Mouse (Mus musculus) C2C12 (cell line): ENCODE data around the gene Tstd2. TPM values are rescaled to one million over a fixed set of nuclear protein-coding genes. Genes with fewer than 3 reads are reported as not detected.

Experiments used
- H3K27me3 ChIP-seq: one replicate; pipeline ENCODE4 v1.6.1; 2011; ENCODE audit not compliant: control insufficient read depth, insufficient read depth, insufficient read length
- H3K36me3 ChIP-seq: one replicate; pipeline ENCODE4 v1.6.1; 2011; ENCODE audit not compliant: control insufficient read depth, insufficient read depth
- H3K4me3 ChIP-seq: one replicate; pipeline ENCODE4 v1.5.1; 2011; ENCODE audit warnings: mild to moderate bottlenecking, control low read depth; ENCODE audit not compliant: poor library complexity, insufficient read depth, severe bottlenecking
- H3K79me2 ChIP-seq: one replicate; pipeline ENCODE4 v1.6.1; 2011; ENCODE audit not compliant: control insufficient read depth, insufficient read depth
- H3K79me3 ChIP-seq: one replicate; pipeline ENCODE4 v1.6.1; 2011; ENCODE audit warnings: low read depth, control low read depth
- H3ac ChIP-seq: one replicate; pipeline ENCODE3; 2011; ENCODE audit warnings: low read depth; ENCODE audit not compliant: control insufficient read depth, insufficient read length
- CEBPB ChIP-seq: IDR thresholded peaks from one replicate; pipeline ENCODE4 v1.6.1; 2011; ENCODE audit warnings: low read depth, mild to moderate bottlenecking, control low read depth, moderate library complexity
- CTCF ChIP-seq: IDR thresholded peaks from one replicate; pipeline ENCODE4 v1.5.1; 2011; ENCODE audit not compliant: control insufficient read depth, insufficient read depth, insufficient read length
- FOSL1 ChIP-seq: IDR thresholded peaks from one replicate; pipeline ENCODE4 v1.8.0; 2011; ENCODE audit warnings: mild to moderate bottlenecking, low read length; ENCODE audit not compliant: poor library complexity, insufficient read depth, severe bottlenecking
- MAX ChIP-seq: IDR thresholded peaks from one replicate; pipeline ENCODE4 v1.6.1; 2011; ENCODE audit warnings: mild to moderate bottlenecking, control low read depth
- MYOD1 ChIP-seq: IDR thresholded peaks from one replicate; pipeline ENCODE4 v1.6.1; 2011; ENCODE audit warnings: low read depth; ENCODE audit not compliant: control insufficient read depth, insufficient read length
- MYOG ChIP-seq: IDR thresholded peaks from one replicate; pipeline ENCODE4 v1.6.1; 2011; ENCODE audit not compliant: control insufficient read depth, insufficient read length; ENCODE audit errors: extremely low read depth
- USF1 ChIP-seq: IDR thresholded peaks from one replicate; pipeline ENCODE4 v1.6.1; 2011; ENCODE audit warnings: low read depth, mild to moderate bottlenecking, control low read depth, moderate library complexity
- polyA plus RNA-seq: library from polyadenylated mRNA; unstranded; fragments of >200 nt; fragmentation: generic; extraction: Trizol; gene quantifications from one replicate; pipeline ENCODE4 v1.2.1, GENCODE M21; 2012; ENCODE audit warnings: missing spikeins

Tstd2 gene
- polyA plus RNA-seq, 1 experiment, result 15.5 TPM

DNA sequence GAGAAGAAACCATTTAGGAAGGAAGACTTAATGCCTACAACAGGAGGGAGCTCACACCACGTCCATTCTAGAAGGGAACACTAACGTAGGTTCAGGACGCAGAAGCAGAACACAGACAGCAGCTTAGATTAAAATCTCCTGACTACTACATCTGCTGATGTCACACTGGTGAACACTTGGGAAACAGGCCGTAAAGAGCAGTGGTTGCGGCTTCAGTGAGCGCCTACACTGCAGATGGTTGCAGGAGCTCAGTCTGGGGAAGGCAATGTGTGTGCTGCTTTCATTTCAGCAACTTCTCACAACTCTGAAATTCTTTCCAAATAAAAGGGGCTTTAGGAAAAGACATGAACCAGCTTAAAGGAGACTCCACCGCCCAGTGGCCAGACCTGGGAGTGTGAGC lies 39.0 kb upstream of the Tstd2 start:
- no peak overlapping the region for H3K4me3 ChIP-seq
- H3K79me3 ChIP-seq, result no peaks in the 10 kb centered on the region
- H3K79me2 ChIP-seq, result no peaks in the 10 kb centered on the region
- peaks cover 46% of the 10 kb centered on the region for H3K36me3 ChIP-seq
- no peak overlapping the region for H3ac ChIP-seq
- H3K27me3 ChIP-seq, result no peaks in the 10 kb centered on the region
- no peak for TF ChIP-seq FOSL1
- no peak for TF ChIP-seq CEBPB
- TF ChIP-seq MYOD1, result no peak

DNA sequence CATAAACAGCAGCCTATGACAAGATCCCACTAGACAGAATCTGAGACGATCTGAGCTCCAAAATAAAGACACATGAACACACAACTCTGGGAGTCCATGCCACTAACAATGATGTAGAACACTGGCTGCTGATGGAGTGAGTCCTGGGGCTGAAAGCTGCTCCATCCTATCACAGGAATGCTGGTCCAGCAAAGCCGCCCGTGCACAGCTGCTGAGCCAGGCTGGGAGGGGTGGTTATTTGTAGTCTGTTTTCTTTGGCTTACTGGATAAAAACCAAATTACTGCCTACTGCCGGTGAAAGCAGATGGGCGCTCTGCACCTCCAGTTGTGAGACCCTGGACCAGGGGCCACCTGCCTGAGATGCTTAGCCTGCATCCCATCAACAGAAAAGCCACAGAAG lies 38.5 kb upstream of the Tstd2 start:
- Histone ChIP-seq H3K36me3 (peaks cover 50% of the 10 kb centered on the region), H3K27me3 (no peaks in the 10 kb centered on the region), H3K4me3 (no peak overlapping the region), H3K79me2 (no peaks in the 10 kb centered on the region), H3ac (no peak overlapping the region), H3K79me3 (no peaks in the 10 kb centered on the region)
- no peak for TF ChIP-seq MAX
- no peak for TF ChIP-seq CTCF

DNA sequence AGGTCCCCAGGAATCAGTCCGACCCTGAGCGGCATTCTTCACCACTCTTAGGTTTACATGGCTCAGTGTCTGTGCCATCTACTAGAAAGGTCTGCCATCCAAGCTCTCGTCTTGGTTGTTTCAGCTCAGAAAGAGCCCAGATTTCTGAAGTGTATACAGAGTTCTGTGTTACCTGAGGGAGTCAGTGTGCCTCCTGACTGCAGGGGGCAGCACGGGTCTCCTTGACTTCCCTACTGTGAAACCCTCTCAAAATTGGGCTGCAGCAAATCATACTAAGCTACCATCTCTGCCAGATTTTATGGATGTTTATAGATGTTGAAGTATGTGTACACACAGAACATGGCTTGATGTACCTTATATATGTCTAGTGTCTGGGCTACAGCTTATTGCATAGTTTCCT lies 37.8 kb upstream of the Tstd2 start:
- Histone ChIP-seq H3K79me3 (no peaks in the 10 kb centered on the region), H3ac (no peak overlapping the region), H3K36me3 (peaks cover 57% of the 10 kb centered on the region), H3K4me3 (no peak overlapping the region), H3K27me3 (no peaks in the 10 kb centered on the region), H3K79me2 (no peaks in the 10 kb centered on the region)
- TF ChIP-seq FOSL1 (no peak), CEBPB (no peak), USF1 (no peak), CTCF (no peak), MYOD1 (no peak), MAX (no peak), MYOG (no peak)

GRCm38 (mm10) chr4:46171761-46172160 lies 33.3 kb upstream of the Tstd2 start:
- Histone ChIP-seq H3K79me3 (no peaks in the 10 kb centered on the region), H3ac (no peak overlapping the region), H3K79me2 (no peaks in the 10 kb centered on the region), H3K36me3 (peaks cover 86% of the 10 kb centered on the region), H3K4me3 (no peak overlapping the region), H3K27me3 (no peaks in the 10 kb centered on the region)
- TF ChIP-seq MAX, result no peak

- peaks cover 92% of the 10 kb centered on the region for H3K36me3 ChIP-seq
- H3K4me3 ChIP-seq, result no peak overlapping the region
- no peaks in the 10 kb centered on the region for H3K79me3 ChIP-seq
- H3K79me2 ChIP-seq, result no peaks in the 10 kb centered on the region
- no peak for TF ChIP-seq MAX
- TF ChIP-seq MYOD1, result no peak
- no peak for TF ChIP-seq MYOG
- no peak for TF ChIP-seq CEBPB
- TF ChIP-seq CTCF, result no peak
- no peak for TF ChIP-seq FOSL1
- no peak for TF ChIP-seq USF1
- H3K27me3 ChIP-seq, result no peaks in the 10 kb centered on the region
- no peak overlapping the region for H3ac ChIP-seq
Observed at GRCm38 (mm10) chr4:46165831-46166230, 27.3 kb upstream of the Tstd2 start.

GRCm38 (mm10) chr4:46164027-46164426 lies 25.5 kb upstream of the Tstd2 start:
- H3K79me2 ChIP-seq, result no peaks in the 10 kb centered on the region
- TF ChIP-seq MYOG, result no peak
- TF ChIP-seq FOSL1, result no peak
- TF ChIP-seq CEBPB, result no peak
- no peak for TF ChIP-seq MYOD1
- TF ChIP-seq CTCF, result no peak
- TF ChIP-seq MAX, result no peak
- no peak for TF ChIP-seq USF1
- H3K79me3 ChIP-seq, result no peaks in the 10 kb centered on the region
- peaks cover 93% of the 10 kb centered on the region for H3K36me3 ChIP-seq
- no peak overlapping the region for H3K4me3 ChIP-seq
- H3ac ChIP-seq, result no peak overlapping the region
- H3K27me3 ChIP-seq, result no peaks in the 10 kb centered on the region
